Mouse (Mus musculus): ENCODE measurements around the gene 1700003F12Rik.

DNA sequence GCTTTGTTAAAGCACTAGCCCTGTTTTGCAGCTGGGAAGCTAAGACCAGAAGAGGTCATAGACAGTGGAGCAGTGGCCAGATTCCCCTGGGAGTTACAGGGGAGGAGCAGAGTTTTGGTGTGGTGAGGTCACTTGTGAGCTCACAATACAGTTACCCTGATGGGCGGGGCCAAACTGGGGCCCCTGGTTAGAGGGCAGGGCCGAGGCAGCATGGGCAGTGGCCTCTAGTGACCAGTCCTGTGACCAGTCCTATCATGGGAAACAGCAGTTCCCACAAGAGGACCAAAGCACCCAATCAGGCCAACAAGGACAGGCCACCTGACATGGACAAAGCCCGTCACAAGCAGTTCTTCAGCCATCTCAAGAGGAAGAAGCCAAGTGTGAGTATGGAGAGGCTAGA lies 1.8 kb downstream of the 1700003F12Rik start:
- TF ChIP-seq POLR2A (IDR thresholded peaks at IDR 0.05; ENCODE audit: extremely low read depth, insufficient read depth, low read length) (no peak), CTCF (IDR thresholded peaks at IDR 0.05; ENCODE audit: low read depth, low read length) (no peak)
